Mouse (Mus musculus) liver, embryonic 15.5 days (tissue): ENCODE measurements around the gene Olfr790. TPM values are rescaled to one million over a fixed set of nuclear protein-coding genes. Genes with fewer than 3 reads are reported as not detected.

Source experiments
- ATAC-seq: fragments of 200-750 bp; cut with Nextera tagmentation; 2 replicates; pipeline ENCODE4 v1.8.0; 2017; ENCODE audit warnings: moderate number of reproducible peaks, mild to moderate bottlenecking, moderate library complexity; ENCODE audit not compliant: insufficient read depth
- H3K27ac ChIP-seq: fragments of 300-500 bp; sonication (generic); replicated peaks from 2 replicates; pipeline ENCODE4 v1.5.1; 2015; ENCODE audit warnings: mild to moderate bottlenecking, inconsistent platforms
- H3K27me3 ChIP-seq: fragments of 300-500 bp; sonication (generic); 2 replicates; pipeline ENCODE4 v1.6.1; 2015; ENCODE audit warnings: mild to moderate bottlenecking, inconsistent platforms
- H3K36me3 ChIP-seq: fragments of 300-500 bp; sonication (generic); replicated peaks from 2 replicates; pipeline ENCODE4 v1.6.1; 2015; ENCODE audit warnings: moderate library complexity, mild to moderate bottlenecking, inconsistent platforms
- H3K4me1 ChIP-seq: fragments of 300-500 bp; sonication (generic); replicated peaks from 2 replicates; pipeline ENCODE4 v1.6.1; 2015; ENCODE audit warnings: inconsistent platforms
- H3K4me2 ChIP-seq: fragments of 300-500 bp; sonication (generic); 2 replicates; pipeline ENCODE4 v1.6.1; 2015; ENCODE audit warnings: moderate library complexity, mild to moderate bottlenecking, inconsistent platforms
- H3K4me3 ChIP-seq: fragments of 300-500 bp; sonication (generic); replicated peaks from 2 replicates; pipeline ENCODE4 v1.5.1; 2015; ENCODE audit warnings: mild to moderate bottlenecking, inconsistent platforms
- H3K9ac ChIP-seq: fragments of 300-500 bp; sonication (generic); 2 replicates; pipeline ENCODE4 v1.6.1; 2015; ENCODE audit warnings: moderate library complexity, mild to moderate bottlenecking, inconsistent platforms
- H3K9me3 ChIP-seq: fragments of 300-500 bp; sonication (generic); replicated peaks from 2 replicates; pipeline ENCODE4 v1.6.1; 2016; ENCODE audit warnings: inconsistent platforms
- WGBS: fragments of 180-500 bp; shearing (Covaris S2); methylation state at CpG from one replicate; pipeline ENCODE4 v1.1.7; 2015; ENCODE audit warnings: mixed read lengths; ENCODE audit not compliant: insufficient replicate concordance; 5-methylcytosine and 5-hydroxymethylcytosine counted together
- polyA plus RNA-seq: library from polyadenylated mRNA; unstranded; fragments of >200 nt; fragmentation: Nextera tagmentation; extraction: Ambion mirVana; gene quantifications from 2 replicates; pipeline ENCODE4 v1.2.1, GENCODE M21; 2015

Gene Olfr790
- polyA plus RNA-seq, result not detected in 2 replicates

- H3K27me3 ChIP-seq, result no peaks in the 10 kb centered on the region
- no peak within 1 kb of the TSS for H3K9ac ChIP-seq
- no peak within 1 kb of the TSS for H3K27ac ChIP-seq
- H3K4me2 ChIP-seq, result no peak within 1 kb of the TSS
- H3K36me3 ChIP-seq, result no peaks in the 10 kb centered on the region
- no peaks in the 10 kb centered on the region for H3K4me1 ChIP-seq
- no peaks in the 10 kb centered on the region for H3K9me3 ChIP-seq
- ATAC-seq, result no peak
- no peak within 1 kb of the TSS for H3K4me3 ChIP-seq
These were observed at the start of gene Olfr790 for GRCm38 (mm10) chr10:129498192-129498591. Gene Olfr790 (plus strand): TSS chr10:129498492.

- H3K4me1 ChIP-seq, result no peaks in the 10 kb centered on the region
- no peaks in the 10 kb centered on the region for H3K27me3 ChIP-seq
- no peak within 1 kb of the TSS for H3K4me2 ChIP-seq
- no peak for ATAC-seq
- H3K4me3 ChIP-seq, result no peak within 1 kb of the TSS
- WGBS, result 49% methylated on average over 3 of the region's 3 CpGs
- no peak within 1 kb of the TSS for H3K9ac ChIP-seq
- H3K9me3 ChIP-seq, result no peaks in the 10 kb centered on the region
- no peaks in the 10 kb centered on the region for H3K36me3 ChIP-seq
- no peak within 1 kb of the TSS for H3K27ac ChIP-seq
These were observed 36.7 kb upstream of the Olfr790 start, which contains the start of gene Olfr787 for GRCm38 (mm10) chr10:129461562-129461961. Gene Olfr787 (plus strand): TSS chr10:129461862.

GRCm38 (mm10) chr10:129470698-129471097, 27.6 kb upstream of the Olfr790 start, which contains the start of gene Olfr788:
Gene Olfr788 (plus strand): TSS chr10:129470998.
- no peak for ATAC-seq
- Histone ChIP-seq H3K27me3 (no peaks in the 10 kb centered on the region), H3K27ac (no peak within 1 kb of the TSS), H3K9ac (no peak within 1 kb of the TSS), H3K4me1 (no peaks in the 10 kb centered on the region), H3K4me3 (no peak within 1 kb of the TSS), H3K4me2 (no peak within 1 kb of the TSS), H3K36me3 (no peaks in the 10 kb centered on the region), H3K9me3 (no peaks in the 10 kb centered on the region)

- Histone ChIP-seq H3K36me3 (no peaks in the 10 kb centered on the region), H3K27me3 (no peaks in the 10 kb centered on the region), H3K4me2 (no peak overlapping the region), H3K27ac (no peak overlapping the region), H3K4me3 (no peak overlapping the region), H3K4me1 (no peaks in the 10 kb centered on the region), H3K9ac (no peak overlapping the region), H3K9me3 (no peaks in the 10 kb centered on the region)
- WGBS, result 42% methylated on average over 2 of the region's 2 CpGs
- ATAC-seq, result no peak
These were observed 25.0 kb upstream of the Olfr790 start for GRCm38 (mm10) chr10:129473256-129473655.

DNA sequence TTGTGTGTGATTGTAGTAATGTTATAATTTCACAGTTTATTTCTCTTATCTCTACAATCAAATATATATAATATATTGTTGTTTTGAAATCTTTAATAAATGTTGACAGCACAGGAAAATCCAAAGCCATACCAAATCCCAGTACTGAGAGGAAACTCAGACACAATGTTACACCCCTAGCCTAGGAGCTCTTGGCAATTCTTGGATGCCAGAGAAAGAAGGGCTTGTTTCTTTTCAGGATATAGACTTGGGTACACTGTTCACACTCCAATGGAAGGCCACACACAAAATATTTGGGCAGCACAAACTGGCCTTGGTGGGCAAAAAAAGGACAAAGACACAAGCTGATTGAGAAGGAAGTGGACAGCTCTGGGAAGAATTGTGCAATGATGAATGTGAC, 24.6 kb upstream of the Olfr790 start:
- no peak for ATAC-seq
- H3K4me1 ChIP-seq, result no peaks in the 10 kb centered on the region
- H3K4me2 ChIP-seq, result no peak overlapping the region
- no peak overlapping the region for H3K27ac ChIP-seq
- H3K4me3 ChIP-seq, result no peak overlapping the region
- no peaks in the 10 kb centered on the region for H3K27me3 ChIP-seq
- H3K36me3 ChIP-seq, result no peaks in the 10 kb centered on the region
- H3K9ac ChIP-seq, result no peak overlapping the region
- H3K9me3 ChIP-seq, result no peaks in the 10 kb centered on the region

DNA sequence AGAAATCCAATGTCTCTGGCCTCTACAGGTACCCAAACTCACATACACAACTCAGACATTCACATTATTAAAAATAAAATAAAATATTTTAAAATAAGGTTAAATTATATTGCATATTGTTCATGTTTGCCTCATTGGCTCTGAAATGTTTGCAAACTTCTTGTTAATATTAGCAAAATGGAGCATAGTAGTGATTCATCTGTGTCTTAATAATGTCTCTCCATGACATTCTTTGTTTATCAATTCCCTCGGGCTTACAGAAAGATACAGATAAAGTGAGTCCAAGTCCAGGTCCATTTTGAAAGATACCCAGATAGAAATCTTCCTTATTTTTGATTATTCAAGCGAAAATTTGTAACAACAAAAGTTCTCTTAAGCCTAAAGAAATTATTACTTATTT, 13.8 kb upstream of the Olfr790 start, which contains the start of gene Olfr789:
Olfr789 (plus strand) TSS at position 301 of the 400 bp plus-strand sequence.
- H3K4me1 ChIP-seq, result no peaks in the 10 kb centered on the region
- H3K9me3 ChIP-seq, result no peaks in the 10 kb centered on the region
- H3K4me2 ChIP-seq, result no peak within 1 kb of the TSS
- no peak for ATAC-seq
- H3K36me3 ChIP-seq, result no peaks in the 10 kb centered on the region
- no peak within 1 kb of the TSS for H3K27ac ChIP-seq
- WGBS, result 31% methylated on average over 2 of the region's 2 CpGs
- no peaks in the 10 kb centered on the region for H3K27me3 ChIP-seq
- H3K9ac ChIP-seq, result no peak within 1 kb of the TSS
- no peak within 1 kb of the TSS for H3K4me3 ChIP-seq

- Histone ChIP-seq H3K9ac (no peak overlapping the region), H3K9me3 (no peaks in the 10 kb centered on the region), H3K4me3 (no peak overlapping the region), H3K4me2 (no peak overlapping the region), H3K27ac (no peak overlapping the region), H3K27me3 (no peaks in the 10 kb centered on the region), H3K36me3 (no peaks in the 10 kb centered on the region), H3K4me1 (no peaks in the 10 kb centered on the region)
- WGBS, result 55% methylated on average over 2 of the region's 2 CpGs
- no peak for ATAC-seq
These were observed 8.2 kb upstream of the Olfr790 start for GRCm38 (mm10) chr10:129490101-129490500.

DNA sequence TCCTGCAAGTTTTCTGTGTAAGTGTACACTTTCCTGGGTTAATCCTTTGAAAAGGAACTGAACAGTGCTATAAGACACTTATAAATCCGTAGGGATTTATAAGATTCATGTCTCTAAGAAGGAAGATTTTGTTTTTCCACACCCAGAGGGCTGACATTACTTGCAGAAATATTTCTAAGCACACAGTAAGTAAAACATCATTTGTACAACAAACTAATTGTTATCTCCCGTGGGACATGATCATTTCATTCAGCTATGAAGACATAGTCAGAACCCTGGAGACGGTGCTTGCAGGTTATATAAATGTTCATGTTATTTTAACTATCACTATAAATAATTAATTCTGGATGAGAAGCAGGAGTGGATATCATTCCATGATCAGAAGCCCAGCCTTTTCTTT, 23.2 kb downstream of the Olfr790 start, which contains the start of gene Olfr791:
Olfr791 (plus strand) TSS at position 301 of the 400 bp plus-strand sequence.
- Histone ChIP-seq H3K9me3 (no peaks in the 10 kb centered on the region), H3K4me1 (no peaks in the 10 kb centered on the region), H3K27ac (no peak within 1 kb of the TSS), H3K9ac (no peak within 1 kb of the TSS), H3K36me3 (no peaks in the 10 kb centered on the region), H3K27me3 (no peaks in the 10 kb centered on the region), H3K4me3 (no peak within 1 kb of the TSS), H3K4me2 (no peak within 1 kb of the TSS)
- no peak for ATAC-seq
- 35% methylated on average over 3 of the region's 3 CpGs for WGBS

GRCm38 (mm10) chr10:129538862-129539261, 40.6 kb downstream of the Olfr790 start, which contains the start of gene Olfr792:
Gene Olfr792 (plus strand): TSS chr10:129539162.
- Histone ChIP-seq H3K4me3 (no peak within 1 kb of the TSS), H3K4me1 (no peaks in the 10 kb centered on the region), H3K9ac (no peak within 1 kb of the TSS), H3K36me3 (no peaks in the 10 kb centered on the region), H3K4me2 (no peak within 1 kb of the TSS), H3K9me3 (no peaks in the 10 kb centered on the region), H3K27ac (no peak within 1 kb of the TSS), H3K27me3 (no peaks in the 10 kb centered on the region)
- no peak for ATAC-seq
- 33% methylated on average over 1 of the region's 1 CpGs for WGBS

DNA sequence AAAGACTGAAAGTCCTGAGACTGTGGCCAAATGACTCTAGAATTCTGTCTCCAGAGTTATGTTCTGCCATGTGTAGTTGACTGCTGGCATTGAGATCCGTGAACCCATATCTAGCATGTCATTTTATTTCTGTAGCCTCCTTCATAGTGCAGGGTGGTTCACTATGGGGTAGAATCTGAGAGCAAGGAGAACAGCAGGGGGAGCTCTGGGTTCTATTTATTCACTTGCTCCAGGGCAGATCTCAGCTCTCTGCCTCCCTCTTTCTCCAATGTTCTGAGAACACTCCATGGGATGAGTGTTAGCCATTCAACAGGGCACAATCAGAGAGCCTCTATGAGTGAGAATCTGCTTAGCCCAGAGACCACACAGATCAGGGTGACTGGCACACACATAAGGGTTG, 51.1 kb downstream of the Olfr790 start:
- no peaks in the 10 kb centered on the region for H3K36me3 ChIP-seq
- WGBS, result 36% methylated on average over 1 of the region's 1 CpGs

More for the DNA sequence above, 51.1 kb downstream of the Olfr790 start:
- Histone ChIP-seq H3K27ac (no peak overlapping the region), H3K9ac (no peak overlapping the region), H3K4me2 (no peak overlapping the region), H3K9me3 (no peaks in the 10 kb centered on the region), H3K27me3 (no peaks in the 10 kb centered on the region), H3K4me1 (no peaks in the 10 kb centered on the region), H3K4me3 (no peak overlapping the region)
- no peak for ATAC-seq
